Mouse (Mus musculus) lung, adult 18-20 months (tissue): ENCODE measurements around the gene H1fx.
"Not testable (repeated sequence)": the region's sequence is repeated elsewhere in the genome, so short reads cannot be mapped to it uniquely, and the experiment has no call there.

Experiments used
- DNase-seq, 2 experiments: peaks; one replicate each; pipeline ENCODE4 v3.0.0; 2022; ENCODE audit warnings: mixed read lengths in 2 of 2

Gene H1fx

DNA sequence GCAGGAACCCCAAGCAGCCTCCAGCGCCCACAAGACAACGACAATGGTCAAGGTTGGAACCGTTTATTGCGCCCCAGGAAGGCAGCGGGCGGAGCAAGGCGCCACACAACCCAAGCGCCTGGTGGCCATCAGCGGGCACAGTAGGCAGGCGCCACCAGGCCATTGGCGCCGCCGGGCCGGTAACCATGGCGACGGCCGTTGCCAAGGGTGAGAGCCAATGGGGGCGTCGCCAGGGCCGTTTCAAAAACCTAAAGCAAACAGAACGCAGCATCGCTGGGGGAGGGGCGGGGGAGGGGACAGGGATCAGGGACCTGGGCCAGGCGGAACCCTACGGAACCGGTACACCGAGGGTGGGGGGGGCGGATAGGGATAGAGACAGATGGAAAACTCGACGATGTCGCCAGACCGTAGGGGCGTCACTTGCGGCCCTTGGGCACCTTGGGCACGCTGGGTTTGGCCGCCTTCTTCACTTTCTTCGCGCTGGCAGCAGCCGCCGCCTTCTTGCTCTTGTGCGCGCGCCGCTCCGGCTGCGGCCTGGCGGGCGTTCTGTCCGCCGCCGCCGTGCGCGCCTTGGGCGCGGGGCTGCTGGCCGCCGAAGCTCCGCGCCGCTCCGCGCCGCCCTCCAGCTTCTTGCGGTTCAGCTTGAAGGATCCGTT is 935 bp downstream of the H1fx start:
- DNase-seq, result peak; percentile 44 to 64

DNA sequence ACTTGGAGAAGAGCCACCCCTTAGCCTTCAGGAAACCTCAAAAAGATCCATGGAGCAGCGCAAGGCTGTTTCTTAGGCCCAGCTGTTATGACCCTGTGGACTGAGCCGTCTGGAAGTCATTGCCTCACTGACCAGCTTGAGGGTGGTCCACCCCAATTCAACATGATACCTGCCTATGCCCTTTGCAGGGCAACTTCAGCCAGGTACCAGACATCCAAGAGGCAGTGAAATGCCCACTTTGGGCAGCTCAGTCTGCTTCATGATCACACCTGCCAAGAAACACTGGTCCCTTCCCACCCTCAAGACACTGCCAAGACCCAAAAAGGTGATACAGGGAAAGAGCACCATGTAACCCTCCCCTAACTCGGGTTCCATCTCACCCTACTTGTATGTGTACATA is 1.7 kb downstream of the H1fx start:
- no peak for DNase-seq

DNA sequence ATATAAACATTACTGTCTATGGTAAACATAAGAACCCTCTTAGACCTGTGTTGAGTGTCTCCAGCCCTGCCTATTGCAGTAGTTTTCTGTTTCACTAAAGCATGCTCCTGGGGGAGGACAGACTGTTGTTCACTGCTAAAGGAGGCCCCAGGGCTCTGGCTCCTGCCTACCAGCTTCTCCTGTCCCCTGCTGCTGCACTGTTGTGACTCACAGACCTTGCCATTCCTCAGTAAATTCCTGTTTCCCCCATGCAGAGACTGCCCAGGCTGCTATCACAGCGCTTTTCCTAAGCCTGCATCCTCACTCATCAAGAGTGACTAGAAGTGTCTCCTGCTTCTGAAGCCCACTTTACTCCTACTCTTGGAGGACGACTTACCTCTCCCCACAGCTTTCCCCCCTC is 11.4 kb downstream of the H1fx start:
- DNase-seq, result no peak

DNA sequence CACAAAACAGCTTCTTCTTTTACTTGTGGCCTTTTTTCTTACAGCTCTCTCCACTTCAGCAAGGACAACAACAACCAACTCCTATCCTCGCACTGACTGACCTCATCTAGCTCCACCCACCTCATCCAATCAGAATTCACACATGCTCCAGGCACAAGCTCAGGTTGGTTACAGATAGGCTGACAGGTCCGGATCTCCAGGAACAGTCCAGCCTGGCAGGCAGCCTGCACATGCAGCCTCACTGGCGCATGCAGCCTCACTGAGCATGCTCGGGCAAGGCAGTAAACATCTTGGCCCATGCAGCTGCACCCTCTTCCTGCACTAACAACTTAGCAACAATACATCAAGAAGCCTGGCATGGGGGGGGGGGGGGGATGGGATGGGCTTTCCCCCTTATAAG is 19.0 kb downstream of the H1fx start:
- DNase-seq, result not testable (repeated sequence)

DNA sequence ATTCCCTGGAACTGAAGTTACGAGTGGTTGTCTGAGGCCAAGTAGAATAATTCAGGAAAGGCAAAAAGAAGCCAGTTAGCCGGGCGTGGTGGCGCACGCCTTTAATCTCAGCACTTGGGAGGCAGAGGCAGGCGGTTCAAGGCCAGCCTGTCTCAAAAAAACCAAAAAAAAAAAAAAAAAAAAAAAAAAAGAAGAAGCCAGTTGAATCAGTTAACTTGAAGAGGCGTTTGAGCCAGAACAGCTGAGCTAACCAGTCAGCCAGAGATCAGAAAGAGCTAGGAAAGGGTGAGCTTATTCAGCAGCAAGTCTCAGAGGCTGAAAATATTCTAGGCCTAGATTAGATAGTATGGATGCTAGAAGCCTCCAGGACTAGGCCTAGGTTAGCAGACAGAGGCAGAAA is 39.3 kb downstream of the H1fx start:
- DNase-seq, result no peak

DNA sequence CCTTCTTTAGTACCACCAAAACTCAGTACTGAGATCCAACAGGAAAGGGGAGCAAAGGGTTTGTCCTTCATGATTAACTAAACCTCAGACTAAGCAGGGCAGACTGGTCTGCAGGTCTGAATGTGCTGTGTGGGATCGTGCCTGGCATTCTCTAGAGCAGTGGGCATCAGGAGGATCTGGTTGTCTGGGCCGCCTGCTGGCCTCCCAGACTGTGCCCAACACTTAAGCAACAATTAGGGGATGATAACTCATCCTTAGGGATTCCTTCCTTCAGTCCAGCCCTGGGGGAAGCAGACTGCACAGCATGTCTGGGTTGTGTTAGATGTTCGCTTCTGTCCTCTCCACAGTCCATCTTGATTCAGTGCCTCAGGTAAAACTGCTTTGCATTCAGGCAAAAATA is 42.5 kb downstream of the H1fx start:
- no peak for DNase-seq

DNA sequence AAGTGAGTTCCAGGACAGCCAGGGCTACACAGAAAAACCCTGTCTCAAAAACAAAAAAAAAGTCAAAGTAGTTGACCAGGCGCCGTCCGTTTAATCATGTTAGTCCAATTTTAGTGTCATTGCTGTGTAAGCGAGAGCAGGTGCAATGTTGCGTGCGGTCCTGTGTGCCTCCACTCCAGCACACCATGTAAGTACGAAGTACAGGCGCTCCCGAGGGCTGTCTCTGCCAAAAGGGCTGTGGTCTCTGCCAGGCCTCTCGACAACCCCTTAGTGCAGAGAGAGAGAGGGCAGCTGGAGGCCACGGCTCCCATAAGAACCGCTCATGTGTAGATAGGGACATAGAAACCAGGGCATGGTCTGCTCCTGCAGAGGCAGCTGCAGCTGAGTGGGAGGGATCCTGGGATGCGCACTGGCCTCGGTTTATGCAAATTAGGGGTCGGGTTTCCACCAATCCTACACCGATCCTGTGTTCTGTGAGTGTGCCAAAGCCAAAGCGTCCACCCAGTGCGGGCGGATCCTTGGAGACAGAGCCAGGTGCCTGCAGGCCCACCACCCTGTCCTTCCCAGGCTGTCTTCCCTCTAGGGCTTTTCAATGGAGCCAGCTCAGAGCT is 44.2 kb downstream of the H1fx start:
- DNase-seq, result peak in 1 of 2 experiments; percentile 6

DNA sequence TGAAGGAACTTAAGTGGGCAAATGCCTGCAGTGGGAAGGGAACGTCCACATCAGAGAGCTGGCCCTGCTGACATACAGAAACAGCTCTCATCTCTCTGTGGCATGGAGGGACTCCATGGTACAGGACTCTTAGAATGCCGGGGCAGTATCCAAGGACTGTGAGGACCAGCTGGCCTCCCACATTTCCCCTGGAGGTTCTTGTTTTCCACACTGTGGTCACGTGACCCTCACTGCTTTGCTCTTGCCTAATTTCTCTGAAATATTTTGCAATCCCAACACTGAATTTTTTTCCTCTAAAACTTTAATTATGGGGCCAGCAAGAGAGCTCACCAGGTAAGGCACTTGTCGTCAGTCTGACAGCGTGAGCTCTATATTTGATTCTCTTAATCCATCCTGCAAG is 46.4 kb downstream of the H1fx start:
- DNase-seq, result peak; percentile 13 to 35
